Mouse (Mus musculus) hindbrain, postnatal 0 days (tissue): ENCODE measurements around the gene Usp7. TPM values are rescaled to one million over a fixed set of nuclear protein-coding genes. Genes with fewer than 3 reads are reported as not detected.

Experiments
- ATAC-seq: fragments of 200-750 bp; cut with Nextera tagmentation; 2 replicates; pipeline ENCODE4 v1.8.0; 2017; ENCODE audit warnings: mild to moderate bottlenecking, moderate TSS enrichment, moderate library complexity
- DNase-seq: peaks from one replicate; pipeline ENCODE4 v3.0.0-alpha.2; 2015; ENCODE audit warnings: low spot score
- H3K27ac ChIP-seq: fragments of 300-500 bp; sonication (generic); 2 replicates; pipeline ENCODE4 v1.5.1; 2014; ENCODE audit warnings: mild to moderate bottlenecking
- H3K27me3 ChIP-seq: fragments of 300-500 bp; sonication (generic); 2 replicates; pipeline ENCODE4 v1.6.1; 2014; ENCODE audit warnings: low read length, mixed read lengths; ENCODE audit not compliant: insufficient read depth
- H3K36me3 ChIP-seq: fragments of 300-500 bp; sonication (generic); 2 replicates; pipeline ENCODE4 v1.6.1; 2014; ENCODE audit warnings: low read length, mixed read lengths; ENCODE audit not compliant: insufficient read depth
- H3K4me1 ChIP-seq: fragments of 300-500 bp; sonication (generic); 2 replicates; pipeline ENCODE4 v1.6.1; 2014; ENCODE audit warnings: antibody characterized with exemption, low read length, mixed read lengths; ENCODE audit not compliant: insufficient read depth
- H3K4me2 ChIP-seq: fragments of 300-500 bp; sonication (generic); 2 replicates; pipeline ENCODE4 v1.6.1; 2014; ENCODE audit warnings: low read depth, mild to moderate bottlenecking, low read length, moderate library complexity, mixed read lengths
- H3K4me3 ChIP-seq: fragments of 300-500 bp; sonication (generic); 2 replicates; pipeline ENCODE4 v1.5.1; 2014; ENCODE audit warnings: low read length
- H3K9ac ChIP-seq: fragments of 300-500 bp; sonication (generic); replicated peaks from 2 replicates; pipeline ENCODE4 v1.6.1; 2014; ENCODE audit warnings: mild to moderate bottlenecking, low read length, moderate library complexity, mixed read lengths
- H3K9me3 ChIP-seq: fragments of 300-500 bp; sonication (generic); 2 replicates; pipeline ENCODE4 v1.6.1; 2016; ENCODE audit warnings: low read length, mixed read lengths
- CTCF ChIP-seq: IDR thresholded peaks from 2 replicates; pipeline ENCODE4 v1.5.1; 2016; ENCODE audit warnings: antibody characterized with exemption, control low read depth, low read depth
- WGBS: fragments of 180-500 bp; shearing (Covaris S2); extraction: QIAGEN DNeasy Blood & Tissue Kit; methylation state at CpG from one replicate; pipeline ENCODE4 v1.1.7; 2014; 5-methylcytosine and 5-hydroxymethylcytosine counted together
- polyA plus RNA-seq: library from polyadenylated mRNA; unstranded; fragments of >200 nt; fragmentation: Nextera tagmentation; extraction: Ambion mirVana; gene quantifications from 2 replicates; pipeline ENCODE4 v1.2.1, GENCODE M21; 2015
- total RNA-seq: library from RNA; depleted of rRNA; stranded (reverse); fragments of >200 nt; gene quantifications from 2 replicates; pipeline ENCODE4 v1.2.3, GENCODE M21; 2014

Gene Usp7
- total and polyA plus RNA-seq, 2 experiments from 2014 or later: 18.9 to 83.7 TPM

- Histone ChIP-seq H3K4me3 (no peak overlapping the region), H3K9me3 (no peaks in the 10 kb centered on the region), H3K4me2 (no peak overlapping the region), H3K9ac (no peak overlapping the region), H3K36me3 (no peaks in the 10 kb centered on the region), H3K4me1 (no peaks in the 10 kb centered on the region), H3K27ac (no peak overlapping the region), H3K27me3 (no peaks in the 10 kb centered on the region)
- WGBS: 83% methylated on average over 2 of the region's 2 CpGs
- no peak for TF ChIP-seq CTCF
- ATAC-seq: no peak
- no peak for DNase-seq
These were observed 39.8 kb downstream of the Usp7 start for GRCm38 (mm10) chr16:8752334-8752733.

GRCm38 (mm10) chr16:8751555-8752235 is 40.4 kb downstream of the Usp7 start:
- Histone ChIP-seq H3K27me3 (no peaks in the 10 kb centered on the region), H3K36me3 (no peaks in the 10 kb centered on the region), H3K4me2 (no peak overlapping the region), H3K9ac (no peak overlapping the region), H3K9me3 (no peaks in the 10 kb centered on the region), H3K4me3 (no peak overlapping the region), H3K27ac (no peak overlapping the region), H3K4me1 (no peaks in the 10 kb centered on the region)
- DNase-seq (no peak), ATAC-seq (no peak)
- 78% methylated on average over 5 of the region's 5 CpGs for WGBS
- TF ChIP-seq CTCF: no peak

DNA sequence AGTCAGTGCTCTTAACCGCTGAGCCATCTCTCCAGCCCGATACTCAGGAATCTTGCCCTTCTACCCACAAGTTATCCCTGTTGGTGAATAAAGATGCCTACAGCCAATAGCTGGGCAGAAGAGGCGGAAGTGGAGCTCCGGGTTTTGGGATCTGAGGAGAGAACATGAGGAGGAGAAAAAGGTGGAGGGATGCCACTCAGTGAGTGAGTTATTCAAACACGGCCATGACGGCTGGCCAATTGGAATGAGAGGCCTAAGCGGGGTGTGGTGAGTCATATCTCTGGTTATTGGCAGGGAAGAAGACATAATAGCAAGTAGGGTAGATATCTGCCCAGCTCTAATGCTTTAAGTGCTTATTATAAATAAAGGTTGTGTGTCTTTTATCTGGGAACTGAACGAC is 43.2 kb downstream of the Usp7 start:
- no peak overlapping the region for H3K4me3 ChIP-seq
- no peaks in the 10 kb centered on the region for H3K4me1 ChIP-seq
- H3K4me2 ChIP-seq: no peak overlapping the region
- TF ChIP-seq CTCF: no peak
- no peaks in the 10 kb centered on the region for H3K36me3 ChIP-seq
- H3K27me3 ChIP-seq: no peaks in the 10 kb centered on the region
- ATAC-seq (no peak), DNase-seq (no peak)
- no peaks in the 10 kb centered on the region for H3K9me3 ChIP-seq
- WGBS: 95% methylated on average over 8 of the region's 8 CpGs
- H3K27ac ChIP-seq: no peak overlapping the region
- H3K9ac ChIP-seq: no peak overlapping the region

DNA sequence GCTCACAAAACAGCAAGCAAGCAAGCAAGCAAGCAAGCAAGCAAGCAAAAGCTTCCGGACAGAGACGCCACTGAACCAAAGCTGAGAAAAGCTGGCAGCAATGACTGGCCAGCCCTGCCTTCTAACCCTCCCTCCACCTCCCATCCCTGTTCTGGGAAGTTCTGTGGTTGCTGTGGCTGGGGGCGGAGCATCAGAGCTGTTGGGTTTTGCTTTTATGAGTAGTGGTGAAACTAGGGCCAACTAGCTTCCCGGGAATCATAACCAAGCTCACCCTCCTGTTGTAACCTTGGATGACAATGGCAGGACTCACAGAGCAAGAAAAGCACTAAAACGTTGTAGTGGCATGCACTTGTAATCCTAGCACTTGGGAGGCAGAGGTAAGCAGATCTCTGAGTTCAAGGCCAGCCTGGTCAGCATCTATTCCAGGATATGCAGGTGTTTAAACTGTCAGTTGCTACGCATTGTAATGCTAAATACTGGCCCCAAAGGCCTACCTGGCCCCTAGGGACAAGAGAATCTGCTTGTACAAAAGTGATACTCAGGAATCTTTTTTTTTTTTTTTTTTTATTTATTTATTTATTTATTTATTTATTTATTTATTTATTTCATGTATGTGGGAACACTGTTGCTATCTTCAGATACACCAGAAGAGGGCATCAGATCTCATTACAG is 43.8 kb downstream of the Usp7 start:
- no peak for TF ChIP-seq CTCF
- WGBS: 77% methylated on average over 6 of the region's 6 CpGs
- no peak for DNase-seq

GRCm38 (mm10) chr16:8747772-8748171 is 44.3 kb downstream of the Usp7 start:
- WGBS: 80% methylated on average over 3 of the region's 3 CpGs
- H3K36me3 ChIP-seq: no peaks in the 10 kb centered on the region
- H3K9me3 ChIP-seq: no peaks in the 10 kb centered on the region

More for the DNA sequence above, 43.8 kb downstream of the Usp7 start:
- Histone ChIP-seq H3K4me1 (no peaks in the 10 kb centered on the region), H3K27ac (no peak overlapping the region), H3K27me3 (no peaks in the 10 kb centered on the region), H3K9me3 (no peaks in the 10 kb centered on the region), H3K36me3 (no peaks in the 10 kb centered on the region), H3K4me3 (no peak overlapping the region), H3K9ac (no peak overlapping the region), H3K4me2 (no peak overlapping the region)
- no peak for ATAC-seq

GRCm38 (mm10) chr16:8746509-8746908 is 45.6 kb downstream of the Usp7 start:
- WGBS: 90% methylated on average over 2 of the region's 2 CpGs

More at GRCm38 (mm10) chr16:8747772-8748171, 44.3 kb downstream of the Usp7 start:
- Histone ChIP-seq H3K4me2 (no peak overlapping the region), H3K27me3 (no peaks in the 10 kb centered on the region), H3K9ac (no peak overlapping the region), H3K4me3 (no peak overlapping the region), H3K27ac (no peak overlapping the region), H3K4me1 (no peaks in the 10 kb centered on the region)
- TF ChIP-seq CTCF: no peak
- no peak for ATAC-seq
- DNase-seq: no peak

DNA sequence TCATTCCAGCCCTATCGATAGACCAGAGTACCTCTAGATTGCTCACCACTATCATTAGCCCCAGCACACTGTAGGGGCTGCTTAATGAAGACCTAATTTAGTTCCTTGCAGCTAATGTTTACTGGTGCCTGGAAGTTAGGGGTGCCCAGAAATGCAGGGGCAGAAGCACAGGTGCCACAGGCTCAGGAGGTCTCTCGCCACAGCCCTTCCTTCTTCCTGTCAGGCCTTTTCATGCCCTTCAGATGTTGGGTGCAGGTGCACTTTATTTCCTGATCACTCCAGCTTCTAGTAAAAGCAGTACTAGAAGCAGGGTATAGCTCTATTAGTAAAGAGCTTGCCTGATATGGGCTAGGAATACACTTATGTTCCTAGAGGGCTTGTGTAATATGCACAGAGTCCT is 46.4 kb downstream of the Usp7 start:
- no peak overlapping the region for H3K4me3 ChIP-seq
- H3K27me3 ChIP-seq: no peaks in the 10 kb centered on the region
- H3K4me1 ChIP-seq: no peaks in the 10 kb centered on the region
- ATAC-seq (no peak), DNase-seq (no peak)
- 88% methylated on average over 2 of the region's 2 CpGs for WGBS
- no peak overlapping the region for H3K9ac ChIP-seq
- TF ChIP-seq CTCF: no peak
- H3K9me3 ChIP-seq: no peaks in the 10 kb centered on the region
- H3K36me3 ChIP-seq: no peaks in the 10 kb centered on the region
- H3K4me2 ChIP-seq: no peak overlapping the region
- no peak overlapping the region for H3K27ac ChIP-seq

More at GRCm38 (mm10) chr16:8746509-8746908, 45.6 kb downstream of the Usp7 start:
- DNase-seq: no peak
- Histone ChIP-seq H3K9me3 (no peaks in the 10 kb centered on the region), H3K36me3 (no peaks in the 10 kb centered on the region), H3K27ac (no peak overlapping the region), H3K4me2 (no peak overlapping the region), H3K27me3 (no peaks in the 10 kb centered on the region), H3K4me1 (no peaks in the 10 kb centered on the region), H3K9ac (no peak overlapping the region), H3K4me3 (no peak overlapping the region)
- no peak for TF ChIP-seq CTCF
- no peak for ATAC-seq
